Mouse (Mus musculus): Measurements from ENCODE around the gene Rell1.
A peak's percentile ranks its signal among the peaks of the same experiment; 100 is the strongest.
"Not testable (repeated sequence)": the region's sequence is repeated elsewhere in the genome, so short reads cannot be mapped to it uniquely, and the experiment has no call there.

Gene Rell1

GRCm38 (mm10) chr5:63897001-63897819, 71.5 kb downstream of the Rell1 start:
- DNase-seq (ENCODE audit: low read depth, low spot score), result not testable (repeated sequence)

- DNase-seq (ENCODE audit: low read depth, low spot score), result no peak
These were observed 76.8 kb downstream of the Rell1 start for GRCm38 (mm10) chr5:63891912-63892311.

- DNase-seq (ENCODE audit: low read depth, low spot score), result no peak
These were observed 77.5 kb downstream of the Rell1 start for GRCm38 (mm10) chr5:63891241-63891640.

GRCm38 (mm10) chr5:63887111-63887510, 81.6 kb downstream of the Rell1 start:
- DNase-seq (ENCODE audit: low read depth, low spot score), result no peak

GRCm38 (mm10) chr5:63886709-63887108, 82.0 kb downstream of the Rell1 start:
- peak; percentile 62 for DNase-seq (ENCODE audit: low read depth, low spot score)

GRCm38 (mm10) chr5:63886292-63886691, 82.4 kb downstream of the Rell1 start:
- DNase-seq (ENCODE audit: low read depth, low spot score), result no peak

GRCm38 (mm10) chr5:63879026-63879425, 89.7 kb downstream of the Rell1 start:
- DNase-seq (ENCODE audit: low read depth, low spot score), result no peak

- DNase-seq (ENCODE audit: low read depth, low spot score), result no peak
These were observed 92.6 kb downstream of the Rell1 start for GRCm38 (mm10) chr5:63876081-63876480.

- no peak for DNase-seq (ENCODE audit: low read depth, low spot score)
These were observed 93.8 kb downstream of the Rell1 start for GRCm38 (mm10) chr5:63874880-63875279.

GRCm38 (mm10) chr5:63872176-63872932, 96.3 kb downstream of the Rell1 start:
- DNase-seq (ENCODE audit: low read depth, low spot score), result no peak

GRCm38 (mm10) chr5:63867421-63867820, 101.3 kb downstream of the Rell1 start:
- peak; percentile 65 for DNase-seq (ENCODE audit: low read depth, low spot score)

GRCm38 (mm10) chr5:63858901-63859300, 109.8 kb downstream of the Rell1 start:
- no peak for DNase-seq (ENCODE audit: low read depth, low spot score)
